Mouse (Mus musculus) heart, postnatal 25 days (tissue): ENCODE results near the gene Pde4d. TPM values are rescaled to one million over a fixed set of nuclear protein-coding genes. Genes with fewer than 3 reads are reported as not detected.

Experiments used
- DNase-seq: peaks from one replicate; pipeline ENCODE4 v3.0.0; 2022; ENCODE audit warnings: low spot score
- intact Hi-C: fragments of 180-260 bp; cut with DNase I; formaldehyde crosslinking; loops from one replicate; pipeline ENCODE4 v1.15.1; 2025
- total RNA-seq, 2 experiments: library from RNA; stranded (reverse); gene quantifications; 2 replicates each; pipeline ENCODE4 v1.2.3; 2021

Gene Pde4d
- total RNA-seq, 2 experiments from 2014 or later = 29.1 to 41.2 TPM

- DNase-seq = no peak
- intact Hi-C loops = no loop called here
These were observed 1197.0 kb downstream of the Pde4d start for GRCm38 (mm10) chr13:109646597-109647232.

DNA sequence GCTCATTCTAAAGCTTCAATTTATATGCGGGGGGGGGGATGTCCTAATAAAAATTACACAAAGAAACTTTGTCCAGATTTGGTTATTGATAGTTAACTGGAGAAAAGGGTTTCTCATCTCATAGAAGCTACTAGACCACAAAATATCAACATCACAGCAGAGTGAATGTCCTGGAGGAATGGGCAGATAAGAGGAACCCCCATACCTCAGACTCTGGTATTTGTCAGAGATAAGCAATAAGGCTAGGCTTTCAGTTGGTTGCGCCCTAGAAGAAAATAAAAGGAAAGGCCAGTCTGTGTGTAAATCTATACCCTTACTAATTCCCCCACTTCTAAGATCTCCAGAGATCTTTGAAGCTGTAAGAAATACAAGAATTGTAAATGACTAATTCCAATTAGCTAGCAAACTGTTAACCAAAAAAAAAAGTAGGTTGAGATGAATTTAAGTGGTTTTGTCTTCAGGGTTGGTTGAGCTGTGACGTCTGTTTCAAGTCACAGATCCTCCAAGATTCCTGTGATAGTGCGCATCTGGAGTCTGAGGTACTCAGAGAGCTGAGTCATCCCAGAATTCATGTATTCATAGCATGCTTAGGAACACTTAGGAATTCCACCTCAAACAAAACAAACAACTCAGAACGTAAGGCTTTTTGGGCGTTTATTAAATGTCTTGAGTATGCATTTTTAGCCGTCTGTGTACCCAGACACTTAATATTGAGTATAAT lies 1197.9 kb downstream of the Pde4d start:
- no peak for DNase-seq
- intact Hi-C loops = no loop called here

DNA sequence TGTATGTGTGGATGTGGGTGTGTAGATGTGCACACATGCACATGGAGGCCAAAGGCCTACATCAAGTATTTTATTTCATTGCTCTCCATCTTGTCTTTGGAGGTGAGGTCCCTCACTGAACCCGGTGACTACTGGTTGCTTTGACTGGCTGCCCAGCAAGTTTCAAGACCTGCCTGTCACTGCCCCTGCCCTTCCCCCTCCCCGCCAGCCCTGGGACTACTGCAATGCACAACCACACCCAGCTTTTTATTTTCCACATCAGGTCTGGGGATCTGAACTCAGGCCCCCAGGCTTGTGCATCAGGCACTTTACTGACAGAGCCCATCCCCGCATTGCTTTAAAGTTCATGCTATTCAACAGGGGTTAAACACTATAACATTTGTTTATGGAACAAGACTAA lies 1198.6 kb downstream of the Pde4d start:
- no peak for DNase-seq
- intact Hi-C loops = no loop called here

- intact Hi-C loops = no loop called here
These were observed 1202.2 kb downstream of the Pde4d start for GRCm38 (mm10) chr13:109651790-109652605.

GRCm38 (mm10) chr13:109652631-109653030 lies 1202.9 kb downstream of the Pde4d start:
- no peak for DNase-seq
- intact Hi-C loops = no loop called here

More at GRCm38 (mm10) chr13:109651790-109652605, 1202.2 kb downstream of the Pde4d start:
- no peak for DNase-seq

DNA sequence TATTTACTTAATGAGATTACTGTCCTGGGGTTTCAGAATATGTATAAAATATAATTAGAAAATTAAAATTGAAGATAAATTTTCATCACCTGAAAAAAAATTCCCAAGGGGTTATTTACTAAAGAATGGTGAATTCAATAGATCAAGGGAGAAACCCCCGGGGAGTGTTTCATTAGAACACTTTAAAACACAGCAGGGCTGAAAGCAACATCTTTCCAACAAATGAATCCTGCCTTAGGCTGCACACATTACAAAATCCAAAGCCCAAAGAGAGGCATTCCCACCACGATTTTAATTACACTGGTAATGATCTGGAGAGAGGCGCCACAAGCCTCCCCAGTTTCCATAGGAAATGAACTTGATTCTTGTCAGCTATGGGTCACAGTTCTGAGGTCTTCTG lies 1205.6 kb downstream of the Pde4d start:
- intact Hi-C loops = no loop called here
- DNase-seq = no peak

- no peak for DNase-seq
- intact Hi-C loops = no loop called here
These were observed 1209.4 kb downstream of the Pde4d start for GRCm38 (mm10) chr13:109659103-109659502.

DNA sequence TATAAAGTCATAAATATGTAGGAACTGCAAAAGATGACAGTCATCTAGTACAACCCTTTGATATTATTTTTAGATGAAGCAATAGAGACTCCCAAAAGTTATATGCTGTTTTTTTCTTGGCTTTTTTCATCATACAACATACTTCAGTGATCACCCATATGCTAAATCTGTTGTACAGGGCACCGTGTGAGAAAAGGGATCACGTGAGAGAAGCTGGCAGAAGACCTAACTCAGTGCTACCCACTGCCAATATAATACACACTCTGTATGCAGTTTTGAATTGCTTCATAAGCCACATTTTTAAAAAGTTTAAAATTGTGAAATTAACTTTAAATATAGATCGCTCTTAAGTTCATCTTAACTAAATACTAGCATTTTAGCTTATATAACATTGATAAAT lies 1211.6 kb downstream of the Pde4d start:
- intact Hi-C loops = no loop called here
- no peak for DNase-seq

DNA sequence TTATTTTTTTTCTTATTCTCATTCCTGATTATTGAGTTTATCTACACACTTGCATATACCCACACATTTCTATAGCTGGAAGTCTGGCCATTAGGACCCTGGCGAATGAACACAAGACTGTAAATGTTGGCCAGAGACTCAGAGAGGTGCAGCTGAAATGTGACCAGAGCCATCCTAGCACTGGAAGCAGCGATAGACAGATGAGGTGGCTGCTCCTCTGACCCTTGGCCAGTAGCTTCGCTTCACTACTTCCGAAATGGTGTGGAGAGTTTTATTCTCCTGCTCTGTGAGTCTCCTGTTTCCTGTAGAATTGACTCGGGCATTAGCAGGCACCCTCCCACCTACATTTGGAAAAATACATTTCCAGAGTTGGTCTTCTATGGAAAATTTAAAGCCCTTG lies 1212.4 kb downstream of the Pde4d start:
- DNase-seq = no peak
- intact Hi-C loops = no loop called here

- intact Hi-C loops = no loop called here
- DNase-seq = no peak
These were observed 1213.0 kb downstream of the Pde4d start for GRCm38 (mm10) chr13:109662731-109663130.

DNA sequence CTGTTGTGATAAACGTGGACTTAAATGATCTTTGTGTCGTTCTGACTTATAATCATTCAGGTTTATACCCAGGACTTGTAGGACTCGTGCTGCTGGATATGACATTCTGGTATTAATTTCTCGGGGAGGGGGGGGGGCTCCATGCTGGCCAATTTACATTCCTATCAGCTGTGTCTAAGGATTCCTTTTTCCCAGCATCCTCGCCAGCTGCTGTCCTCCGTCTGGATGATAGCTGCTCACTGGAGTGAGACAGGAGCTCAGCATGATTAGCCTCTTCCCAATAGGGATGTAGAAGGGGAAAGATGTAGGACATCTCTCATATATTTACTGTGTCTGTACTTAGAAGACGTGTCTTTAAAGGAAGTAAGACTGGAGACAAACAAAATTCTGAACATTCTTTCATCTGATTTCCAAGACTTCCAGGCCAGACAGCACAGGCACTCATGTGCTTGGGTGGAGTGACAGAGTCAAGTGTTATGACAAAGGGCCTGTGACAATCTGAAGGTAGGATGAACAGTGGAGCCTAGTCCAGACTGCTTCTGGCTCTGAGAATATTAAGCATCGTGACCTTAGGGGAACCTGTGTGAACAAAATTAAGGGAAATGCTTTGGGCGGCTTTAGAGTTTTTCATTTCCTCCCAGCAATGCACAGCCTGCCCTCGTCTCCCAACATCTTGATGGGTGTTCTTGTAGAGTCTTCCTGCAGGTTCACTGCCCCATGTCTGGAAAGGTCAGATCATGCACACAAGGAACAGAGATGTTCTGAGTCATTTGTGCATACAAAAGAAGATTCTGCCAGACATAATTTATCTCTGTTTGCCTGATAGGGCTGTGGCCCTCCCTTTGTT lies 1215.4 kb downstream of the Pde4d start:
- no peak for DNase-seq
- intact Hi-C loops = no loop called here

DNA sequence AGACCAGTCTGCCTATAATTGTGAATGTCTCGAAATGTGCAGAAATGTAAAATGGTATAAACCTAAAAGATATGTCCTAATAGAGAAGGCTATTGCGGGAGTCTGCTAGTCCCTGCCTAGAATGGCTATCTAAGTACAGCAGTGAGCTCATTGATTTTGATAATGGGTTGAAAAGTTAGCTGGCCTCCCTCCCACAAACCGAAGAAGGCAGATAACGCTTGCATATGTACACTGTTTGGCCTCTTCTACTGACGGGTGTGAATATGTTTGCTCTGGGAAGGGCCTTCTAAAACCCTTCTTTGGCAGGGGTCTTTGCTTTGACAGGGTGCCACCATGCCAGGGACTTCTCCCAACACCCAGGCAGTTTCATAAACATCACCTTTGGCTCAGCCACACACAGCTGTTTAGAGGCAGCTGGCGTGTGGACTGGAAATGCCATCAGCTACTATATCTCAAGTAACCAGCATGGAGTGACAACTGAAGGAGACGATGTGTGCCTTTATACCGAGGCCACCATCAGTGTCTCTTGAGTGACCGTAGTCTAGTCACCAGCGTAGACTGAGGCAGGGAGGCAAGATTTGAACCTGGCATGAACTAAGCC lies 1216.2 kb downstream of the Pde4d start:
- intact Hi-C loops = no loop called here
- DNase-seq = no peak

DNA sequence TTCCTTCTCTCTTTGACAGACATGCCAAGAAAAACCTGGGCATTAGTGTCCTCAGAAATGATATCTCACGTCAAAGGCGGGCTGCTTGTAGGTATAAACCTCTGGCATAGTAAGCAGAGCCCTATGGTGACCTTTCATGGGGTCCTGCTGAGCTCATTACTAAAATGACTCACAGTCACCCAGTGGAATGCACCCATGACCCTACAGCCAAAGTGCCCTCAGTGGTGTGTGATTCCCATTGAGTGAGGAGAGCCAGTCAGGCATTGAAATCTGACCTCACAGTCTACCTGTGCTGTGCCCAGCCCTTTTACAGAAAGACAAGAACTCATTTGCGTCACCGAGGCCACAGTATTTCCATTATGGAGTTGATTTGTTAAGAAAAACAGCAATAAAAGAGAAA lies 1220.2 kb downstream of the Pde4d start:
- intact Hi-C loops = no loop called here
- DNase-seq = no peak

DNA sequence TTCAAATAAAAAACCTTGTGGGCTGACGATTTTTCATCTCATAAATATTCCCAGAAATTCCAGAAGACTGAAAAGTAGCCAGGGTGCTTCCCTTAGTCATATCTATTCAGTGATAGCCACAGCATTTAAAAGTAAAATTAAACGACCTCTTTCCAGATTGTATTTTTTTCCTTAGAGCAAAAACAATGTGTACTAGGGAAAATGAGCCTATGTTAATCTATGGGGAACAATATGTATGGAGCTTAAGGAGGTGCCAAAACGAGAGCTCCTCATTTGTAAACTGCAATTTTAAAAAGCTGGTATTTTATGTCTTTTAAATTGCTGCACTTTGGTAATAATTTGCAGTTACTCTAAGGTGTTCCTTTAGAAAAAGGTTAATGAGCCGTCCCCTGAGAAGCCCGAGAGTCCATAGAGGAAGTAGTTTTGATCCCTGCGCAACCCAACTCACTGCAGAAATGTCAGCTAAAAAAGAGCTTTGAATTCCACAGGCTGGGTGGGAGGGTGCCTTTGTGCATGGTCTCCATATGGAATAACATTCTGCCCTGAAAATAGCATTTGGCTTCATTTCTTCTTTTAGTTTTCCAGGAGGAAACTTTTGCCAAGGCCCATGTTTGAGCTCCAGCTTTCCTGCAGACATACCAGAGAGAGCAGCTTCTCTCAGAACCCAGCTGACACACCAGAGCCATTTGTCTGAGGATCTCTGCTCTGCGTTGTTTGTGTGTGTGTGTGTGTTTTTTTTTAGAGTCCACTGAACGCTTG lies 1222.0 kb downstream of the Pde4d start:
- intact Hi-C loops = no loop called here
- no peak for DNase-seq

- DNase-seq = no peak
- intact Hi-C loops = no loop called here
These were observed 1227.3 kb downstream of the Pde4d start for GRCm38 (mm10) chr13:109677047-109677446.

- DNase-seq = no peak
- intact Hi-C loops = no loop called here
These were observed 1227.9 kb downstream of the Pde4d start for GRCm38 (mm10) chr13:109677617-109678016.

- no peak for DNase-seq
- intact Hi-C loops = no loop called here
These were observed 1229.2 kb downstream of the Pde4d start for GRCm38 (mm10) chr13:109678991-109679390.

DNA sequence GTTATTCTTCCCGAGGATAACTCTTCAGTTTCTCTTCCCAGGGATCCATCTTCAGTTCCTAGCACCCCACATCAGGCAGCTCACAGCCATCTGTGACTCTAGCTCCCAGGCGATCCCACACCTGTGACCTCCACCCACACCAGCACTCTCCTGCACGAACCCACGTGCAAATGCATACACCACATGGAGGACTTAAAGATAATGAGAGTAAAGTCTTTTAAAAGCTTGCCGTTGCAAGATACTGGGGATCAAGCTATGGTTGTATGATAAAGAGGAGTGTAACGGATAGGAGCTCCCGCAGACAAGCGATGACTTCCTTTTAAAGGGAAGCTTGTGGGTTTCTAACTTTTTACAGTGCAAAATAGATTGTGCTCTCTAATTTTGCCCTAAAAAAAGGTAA lies 1230.5 kb downstream of the Pde4d start:
- intact Hi-C loops = no loop called here

GRCm38 (mm10) chr13:109681699-109682293 lies 1232.0 kb downstream of the Pde4d start:
- DNase-seq = no peak
- intact Hi-C loops = no loop called here

More for the DNA sequence above, 1230.5 kb downstream of the Pde4d start:
- DNase-seq = no peak
